In the genomic region with DNA sequence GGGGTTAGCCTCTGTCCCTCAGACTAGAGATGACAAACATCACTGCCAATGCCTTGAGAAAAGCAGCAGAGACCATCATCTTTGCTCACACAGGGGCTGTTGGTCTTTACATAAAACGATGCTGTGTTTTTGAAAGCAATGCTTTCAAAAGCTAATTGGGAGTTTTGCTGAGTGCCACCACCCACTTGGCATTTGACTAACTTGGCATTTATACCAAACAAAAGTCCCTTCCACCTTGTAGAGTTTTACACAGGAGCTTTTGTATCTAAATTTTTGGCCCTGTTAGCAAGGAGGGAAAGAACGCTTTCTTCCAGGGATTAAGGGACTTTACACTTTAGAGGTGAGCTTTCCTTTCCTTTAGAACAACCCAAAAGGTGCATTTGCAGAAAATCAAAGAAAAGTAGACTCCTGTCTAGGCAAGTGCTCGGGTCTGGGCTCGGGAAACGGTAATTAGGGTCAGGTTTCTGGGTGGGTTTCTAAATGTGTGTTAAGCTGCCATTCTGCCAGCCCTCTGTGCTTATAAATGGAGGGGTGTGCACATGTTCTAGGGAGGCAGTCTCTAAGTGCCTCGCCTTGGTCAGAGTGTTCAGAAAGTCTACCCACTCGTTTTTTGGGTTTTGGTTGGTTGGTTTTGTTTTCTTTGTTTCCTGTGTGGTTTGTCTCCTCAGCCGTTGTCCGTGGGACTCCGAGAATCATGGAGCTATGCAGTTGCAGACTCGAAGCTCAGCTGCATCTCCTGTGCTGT, we compare ENCODE assay signal across 14 mouse cellular contexts. TPM values are rescaled to one million over a fixed set of nuclear protein-coding genes. Genes with fewer than 3 reads are reported as not detected.
DNase-seq lines count a peak whose midpoint lies in the region; ATAC-seq and TF ChIP-seq lines count a peak whose summit lies in the region.
"Had no signal": no experiment of that assay in that cellular context is flagged by ENCODE, and none has a peak within 500 bp of the region (broad histone marks: within the 10 kb centered on the region; RNA-seq: fewer than 3 reads in every experiment).

No protein-coding gene starts in this region.

- whole genome bisulfite sequencing in heart, embryonic 15.5 days, result 55% methylated on average over 11 of the region's 11 CpGs
- 37% methylated on average over 11 of the region's 11 CpGs for WGBS in forebrain, embryonic 10.5 days
- 37% methylated on average over 11 of the region's 11 CpGs for WGBS in midbrain, postnatal 0 days
- 47% methylated on average over 11 of the region's 11 CpGs for WGBS in kidney, adult 2 months

- DNase-seq in heart, adult 9 months (ENCODE audit: low spot score in 2 of 2), result no peak
- peak; percentile 8 for DNase-seq in CD4-positive, CD25-positive, alpha-beta regulatory T cell, adult 2 months (ENCODE audit: low read depth, low spot score)
- DNase-seq in forebrain, embryonic 10.5 days (ENCODE audit: extremely low spot score, low spot score), result no peak
- no peak for DNase-seq in midbrain, postnatal 0 days (ENCODE audit: low spot score)
- no peak for DNase-seq in kidney, adult 2 months
- DNase-seq in left cerebral cortex, adult 11 months (ENCODE audit: low spot score), result no peak
- DNase-seq: cerebellum, adult 8-10 months; gastrocnemius, postnatal 36 days; right cerebral cortex, postnatal 25 days had no signal

- no peak overlapping the region for H3K27ac ChIP-seq in heart, embryonic 15.5 days
- peak overlapping the region; percentile 58 for H3K27ac ChIP-seq in forebrain, embryonic 10.5 days
- no peak overlapping the region for H3K27ac ChIP-seq in midbrain, postnatal 0 days (ENCODE audit: low read depth, low read length)
- no peak overlapping the region for H3K27ac ChIP-seq in kidney, adult 2 months (ENCODE audit: insufficient read depth, low read depth, low read length)
- H3K27ac ChIP-seq: layer of hippocampus, adult 2 months; macrophage had no signal

- H3K36me3 ChIP-seq in heart, embryonic 15.5 days, result no peaks in the 10 kb centered on the region
- H3K36me3 ChIP-seq in forebrain, embryonic 10.5 days (replicated peaks), result no peaks in the 10 kb centered on the region
- no peaks in the 10 kb centered on the region for H3K36me3 ChIP-seq in midbrain, postnatal 0 days (ENCODE audit: insufficient read depth, low read length)
- no peaks in the 10 kb centered on the region for H3K36me3 ChIP-seq in kidney, adult 2 months (ENCODE audit: control insufficient read depth, insufficient read depth, low read length)

- no peak overlapping the region for H3K9ac ChIP-seq in heart, embryonic 15.5 days
- no peak overlapping the region for H3K9ac ChIP-seq in midbrain, postnatal 0 days (replicated peaks; ENCODE audit: low read length, poor library complexity, severe bottlenecking)

- ATAC-seq in heart, embryonic 15.5 days (replicated peaks; ENCODE audit: insufficient number of reproducible peaks, insufficient read depth, low FRiP score, low read depth), result no peak
- no peak for ATAC-seq in midbrain, postnatal 0 days (ENCODE audit: low FRiP score)
- ATAC-seq in frontal cortex, adult (ENCODE audit: low TSS enrichment), result no peak

- no peak for TF ChIP-seq POLR2A in kidney, adult 2 months (IDR thresholded peaks at IDR 0.05; ENCODE audit: low read depth, low read length)

- no peaks in the 10 kb centered on the region for H3K9me3 ChIP-seq in heart, embryonic 15.5 days (replicated peaks)
- H3K9me3 ChIP-seq in forebrain, embryonic 10.5 days, result no peaks in the 10 kb centered on the region
- no peaks in the 10 kb centered on the region for H3K9me3 ChIP-seq in midbrain, postnatal 0 days (ENCODE audit: low read length)

- 0 out of 2 replicates have a peak overlapping the region, but pooled peaks have one; percentile 10 for H3K4me2 ChIP-seq in heart, embryonic 15.5 days
- 0 out of 2 replicates have a peak overlapping the region, but pooled peaks have one; percentile 1 for H3K4me2 ChIP-seq in midbrain, postnatal 0 days (ENCODE audit: low read depth, low read length, poor library complexity, severe bottlenecking)

- TF ChIP-seq CTCF in midbrain, postnatal 0 days (IDR thresholded peaks at IDR 0.05), result no peak
- no peak for TF ChIP-seq CTCF in kidney, adult 2 months (conservative IDR thresholded peaks at IDR 0.05; ENCODE audit: insufficient read depth, insufficient read length, low read depth, low read length)

- H3K4me1 ChIP-seq in heart, embryonic 15.5 days (replicated peaks), result peaks cover 22% of the 10 kb centered on the region
- H3K4me1 ChIP-seq in forebrain, embryonic 10.5 days, result peaks cover 16% of the 10 kb centered on the region
- H3K4me1 ChIP-seq in midbrain, postnatal 0 days (ENCODE audit: insufficient read depth, low read length), result no peaks in the 10 kb centered on the region
- H3K4me1 ChIP-seq in kidney, adult 2 months (ENCODE audit: control insufficient read depth, insufficient read depth, low read length), result no peaks in the 10 kb centered on the region; the same call in 1 of the 2 replicates

- H3K27me3 ChIP-seq in heart, embryonic 15.5 days, result no peaks in the 10 kb centered on the region
- peaks cover 16% of the 10 kb centered on the region; the same call in 1 of the 2 replicates for H3K27me3 ChIP-seq in forebrain, embryonic 10.5 days (ENCODE audit: poor library complexity, severe bottlenecking)
- no peaks in the 10 kb centered on the region; the same call in 1 of the 2 replicates for H3K27me3 ChIP-seq in midbrain, postnatal 0 days (ENCODE audit: insufficient read depth, low read length)
- H3K27me3 ChIP-seq in kidney, adult 2 months (replicated peaks; ENCODE audit: control insufficient read depth, insufficient read depth, low read length), result no peaks in the 10 kb centered on the region; the same call in 1 of the 2 replicates

- no peak overlapping the region for H3K4me3 ChIP-seq in heart, embryonic 15.5 days
- peak overlapping the region; percentile 26 for H3K4me3 ChIP-seq in forebrain, embryonic 10.5 days
- H3K4me3 ChIP-seq in midbrain, postnatal 0 days (ENCODE audit: low read depth, low read length), result no peak overlapping the region
- no peak overlapping the region for H3K4me3 ChIP-seq in kidney, adult 2 months (ENCODE audit: insufficient read depth, low read depth, low read length)
- H3K4me3 ChIP-seq: erythroblast, embryonic 14.5 days; layer of hippocampus, adult 2 months had no signal

RNA-seq across cellular contexts. Expression of a gene that starts 18.8 kb away (rescaled TPM):
- 143 and 156 TPM in 2 replicates for polyA plus RNA-seq in heart, embryonic 15.5 days (2015; fragmentation: Nextera tagmentation; extraction: Ambion mirVana)
- 235 and 247 TPM in 2 replicates for polyA plus RNA-seq in forebrain, embryonic 10.5 days (2016; fragmentation: Nextera tagmentation; extraction: Ambion mirVana)
- 50.6 and 76.6 TPM in 2 replicates for total RNA-seq in midbrain, postnatal 0 days (2014; rRNA removed)
- 149 and 168 TPM in 2 replicates for polyA plus RNA-seq in midbrain, postnatal 0 days (2015; fragmentation: Nextera tagmentation; extraction: Ambion mirVana)
- polyA plus RNA-seq in kidney, adult 2 months (2012; rRNA removed), result 35.9 and 47.3 TPM in 2 replicates
